Mouse (Mus musculus) ES-Bruce4 (cell line): ENCODE data around the gene Msantd1. TPM values are rescaled to one million over a fixed set of nuclear protein-coding genes. Genes with fewer than 3 reads are reported as not detected.
A peak's percentile ranks its signal among the peaks of the same experiment; 100 is the strongest.

ENCODE experiments used
- H3K27ac ChIP-seq: 2 replicates; pipeline ENCODE4 v1.5.1; 2012; ENCODE audit warnings: low read length, inconsistent platforms; ENCODE audit not compliant: insufficient read depth
- H3K27me3 ChIP-seq: 2 replicates; pipeline ENCODE4 v1.6.1; 2012; ENCODE audit warnings: mild to moderate bottlenecking, low read length, inconsistent platforms; ENCODE audit not compliant: control insufficient read depth, poor library complexity, insufficient read depth, severe bottlenecking
- H3K36me3 ChIP-seq: 2 replicates; pipeline ENCODE4 v1.6.1; 2012; ENCODE audit warnings: inconsistent platforms, mild to moderate bottlenecking, low read length, moderate library complexity; ENCODE audit not compliant: control insufficient read depth, poor library complexity, insufficient read depth, severe bottlenecking
- H3K4me1 ChIP-seq: one replicate; pipeline ENCODE4 v1.8.1; 2011; ENCODE audit warnings: low read length; ENCODE audit not compliant: control insufficient read depth, insufficient read depth
- H3K4me3 ChIP-seq: 2 replicates; pipeline ENCODE4 v1.5.1; 2011; ENCODE audit warnings: low read depth, mild to moderate bottlenecking, low read length
- H3K9ac ChIP-seq: 2 replicates; pipeline ENCODE4 v1.6.1; 2012; ENCODE audit warnings: low read depth, mild to moderate bottlenecking, inconsistent platforms; ENCODE audit not compliant: poor library complexity, severe bottlenecking
- H3K9me3 ChIP-seq: replicated peaks from 2 replicates; pipeline ENCODE4 v1.6.1; 2012; ENCODE audit warnings: mild to moderate bottlenecking, low read length, inconsistent platforms; ENCODE audit not compliant: control insufficient read depth, poor library complexity, insufficient read depth, severe bottlenecking
- CTCF ChIP-seq: IDR thresholded peaks from one replicate; pipeline ENCODE4 v1.8.1; 2011; ENCODE audit warnings: low read depth, low read length
- EP300 ChIP-seq: IDR thresholded peaks from 2 replicates; pipeline ENCODE4 v1.6.1; 2011; ENCODE audit warnings: low read depth, low read length; ENCODE audit not compliant: insufficient read depth
- POLR2A ChIP-seq: IDR thresholded peaks from one replicate; pipeline ENCODE4 v1.8.1; 2011; ENCODE audit warnings: low read length; ENCODE audit not compliant: insufficient read depth
- polyA plus RNA-seq: library from polyadenylated mRNA; stranded (reverse); fragments of >200 nt; gene quantifications from 2 replicates; pipeline ENCODE4 v1.2.4, GENCODE M21; 2011; ENCODE audit warnings: low read depth; ENCODE audit not compliant: missing spikeins, insufficient read depth, insufficient read length

Gene Msantd1
- polyA plus RNA-seq, 1 experiment: 1.4 TPM

DNA sequence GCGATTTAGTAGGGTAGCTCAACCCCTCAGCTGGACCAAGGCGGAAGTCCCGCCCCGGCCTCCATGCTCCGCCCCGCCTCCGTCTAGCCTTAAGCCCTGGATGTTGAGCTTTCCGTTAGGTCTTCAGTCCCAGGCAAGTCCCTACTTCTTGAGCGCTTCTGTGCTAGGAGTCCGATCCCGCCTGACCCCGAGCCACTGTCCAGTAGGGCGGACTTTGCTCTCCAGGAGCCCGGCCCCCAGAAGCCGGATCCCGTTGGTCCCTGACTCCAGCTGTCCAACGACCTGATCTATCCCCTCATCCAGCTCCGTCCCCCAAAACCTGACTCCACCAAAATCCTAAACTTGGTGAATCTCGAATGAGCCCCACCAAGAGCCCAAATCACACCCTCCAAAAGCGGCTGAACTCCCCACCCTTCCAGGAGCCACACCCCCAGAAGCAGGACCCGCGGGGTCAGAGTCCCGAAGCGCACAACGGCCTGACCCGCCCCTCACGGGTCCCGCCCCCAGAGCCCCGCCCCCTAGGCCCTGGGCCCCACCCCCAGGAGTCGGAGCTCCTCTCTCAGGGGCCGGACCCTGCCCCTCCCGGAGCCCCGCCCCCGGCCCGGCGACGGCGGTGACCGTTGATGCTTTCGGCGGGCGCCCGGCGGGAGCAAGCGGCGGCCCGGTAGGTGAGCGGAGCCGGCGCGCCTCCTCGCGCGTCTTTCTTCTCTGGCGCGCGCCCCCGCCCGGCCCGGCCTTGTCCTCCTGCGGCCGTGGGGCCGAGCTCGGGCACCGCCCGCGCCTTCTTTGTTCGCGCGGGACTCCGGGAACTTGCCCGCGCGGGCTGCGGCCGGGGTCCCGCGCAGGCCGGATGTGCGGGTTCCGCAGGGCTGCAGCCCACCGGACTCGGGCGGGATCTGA, 41.3 kb downstream of the Msantd1 start, which contains the start of gene Rgs12:
Rgs12 (plus strand) TSS at position 585 of the 900 bp plus-strand sequence.
- no peaks in the 10 kb centered on the region for H3K36me3 ChIP-seq
- H3K9me3 ChIP-seq: no peaks in the 10 kb centered on the region
- TF ChIP-seq EP300: no peak
- no peak for TF ChIP-seq CTCF
- no peak for TF ChIP-seq POLR2A
- H3K4me3 ChIP-seq: peak within 1 kb of the TSS; percentile 92
- H3K27ac ChIP-seq: no peak within 1 kb of the TSS
- H3K27me3 ChIP-seq: no peaks in the 10 kb centered on the region
- H3K4me1 ChIP-seq: no peaks in the 10 kb centered on the region
- H3K9ac ChIP-seq: peak within 1 kb of the TSS; percentile 92

DNA sequence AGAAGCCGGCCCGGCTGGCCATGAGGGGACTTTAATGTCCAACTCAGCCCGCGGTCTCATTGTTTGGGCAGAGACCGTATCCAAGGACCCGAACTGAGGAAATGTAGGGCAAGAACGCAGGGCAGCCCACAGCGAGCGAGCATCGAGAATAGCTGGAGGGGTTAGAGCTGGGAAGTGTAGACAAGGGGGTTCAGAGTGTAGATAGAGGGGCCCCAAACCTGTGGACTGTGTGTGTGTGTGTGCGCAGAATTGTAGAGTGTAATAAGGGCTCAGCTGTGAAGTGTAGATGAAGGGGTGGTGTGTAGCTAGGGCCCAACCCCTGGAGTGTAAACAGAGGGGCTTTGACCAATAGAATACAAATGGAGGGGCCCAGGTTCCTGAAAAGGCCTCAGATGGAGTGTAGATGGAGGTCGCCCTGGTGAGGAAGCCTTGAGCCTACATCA, 42.0 kb downstream of the Msantd1 start:
- Histone ChIP-seq H3K9ac (peak overlapping the region; percentile 92), H3K27me3 (no peaks in the 10 kb centered on the region), H3K9me3 (no peaks in the 10 kb centered on the region), H3K4me1 (no peaks in the 10 kb centered on the region), H3K27ac (no peak overlapping the region), H3K4me3 (peak overlapping the region; percentile 65), H3K36me3 (no peaks in the 10 kb centered on the region)
- TF ChIP-seq EP300: no peak
- no peak for TF ChIP-seq POLR2A
- no peak for TF ChIP-seq CTCF

DNA sequence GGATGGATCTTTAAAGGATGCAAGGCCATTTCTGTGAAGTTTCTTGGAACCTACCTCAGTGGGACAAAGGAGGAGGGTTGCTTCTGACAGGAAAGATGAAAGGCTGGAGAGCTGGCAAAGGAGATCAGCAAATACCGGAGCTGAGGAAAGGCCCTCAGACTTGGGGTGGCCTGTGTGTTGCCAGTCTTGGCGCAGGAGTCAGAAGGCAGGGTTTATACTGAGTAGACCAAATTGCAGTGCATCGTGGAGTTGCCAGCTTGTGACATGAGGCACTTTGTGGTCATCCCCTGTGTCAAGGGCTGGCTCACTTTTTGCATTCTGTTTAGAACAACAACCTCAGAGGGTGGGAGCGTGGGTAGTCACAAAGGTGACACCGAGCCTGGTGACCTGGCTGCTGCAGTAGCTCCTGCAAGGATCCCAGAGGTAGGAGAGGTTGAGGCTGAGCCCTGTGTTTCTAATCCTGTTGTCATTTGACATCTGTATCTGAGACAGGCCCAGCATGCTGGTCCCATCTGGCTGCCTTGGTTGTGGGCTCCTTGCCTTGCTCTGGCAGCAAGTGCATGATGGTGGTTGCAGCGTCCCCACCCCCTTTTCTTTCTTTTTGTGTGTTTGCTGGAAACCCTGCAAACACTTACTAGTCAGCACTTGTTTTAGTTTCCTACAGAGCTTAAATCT, 42.8 kb downstream of the Msantd1 start:
- H3K36me3 ChIP-seq: no peaks in the 10 kb centered on the region
- H3K9me3 ChIP-seq: no peaks in the 10 kb centered on the region
- H3K4me3 ChIP-seq: no peak overlapping the region
- TF ChIP-seq CTCF (no peak), POLR2A (no peak)
- no peaks in the 10 kb centered on the region for H3K27me3 ChIP-seq
- no peak overlapping the region for H3K27ac ChIP-seq
- H3K9ac ChIP-seq: no peak overlapping the region
- no peaks in the 10 kb centered on the region for H3K4me1 ChIP-seq

DNA sequence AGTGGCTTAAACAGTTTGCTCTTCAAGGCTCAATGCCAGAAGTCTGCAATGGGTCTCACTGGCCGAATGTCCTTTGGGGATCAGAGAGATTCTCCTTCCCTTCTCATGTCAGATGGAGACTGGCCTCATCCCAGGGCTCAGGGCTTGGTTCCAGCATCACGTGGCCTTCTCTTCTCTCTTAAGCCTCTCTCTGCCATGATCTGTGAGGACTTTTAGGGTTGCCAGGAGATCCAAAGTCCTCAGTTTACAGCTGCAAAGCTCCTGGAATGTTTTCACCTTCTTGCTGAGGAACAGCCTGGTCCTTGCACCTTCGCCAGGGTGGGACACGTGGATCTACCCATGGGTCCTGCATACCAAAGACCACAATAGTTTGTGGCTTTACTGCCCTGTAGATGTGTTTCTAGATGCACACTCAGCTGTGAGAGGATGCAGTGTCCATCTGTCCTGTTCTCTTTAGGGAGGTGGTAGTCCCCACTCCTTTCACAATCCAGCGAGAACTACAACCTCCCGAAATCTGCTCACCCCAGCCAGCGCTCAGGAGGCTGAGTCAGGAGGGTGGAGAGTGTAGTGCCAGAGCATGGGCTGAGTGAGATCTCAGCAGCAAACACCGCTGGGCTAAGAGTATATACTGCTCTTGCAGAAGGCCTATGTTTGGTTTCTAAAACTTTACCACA, 43.5 kb downstream of the Msantd1 start:
- Histone ChIP-seq H3K9ac (no peak overlapping the region), H3K36me3 (no peaks in the 10 kb centered on the region), H3K9me3 (no peaks in the 10 kb centered on the region), H3K27ac (no peak overlapping the region), H3K27me3 (no peaks in the 10 kb centered on the region), H3K4me1 (no peaks in the 10 kb centered on the region), H3K4me3 (no peak overlapping the region)
- TF ChIP-seq CTCF (no peak), POLR2A (no peak), EP300 (no peak)

DNA sequence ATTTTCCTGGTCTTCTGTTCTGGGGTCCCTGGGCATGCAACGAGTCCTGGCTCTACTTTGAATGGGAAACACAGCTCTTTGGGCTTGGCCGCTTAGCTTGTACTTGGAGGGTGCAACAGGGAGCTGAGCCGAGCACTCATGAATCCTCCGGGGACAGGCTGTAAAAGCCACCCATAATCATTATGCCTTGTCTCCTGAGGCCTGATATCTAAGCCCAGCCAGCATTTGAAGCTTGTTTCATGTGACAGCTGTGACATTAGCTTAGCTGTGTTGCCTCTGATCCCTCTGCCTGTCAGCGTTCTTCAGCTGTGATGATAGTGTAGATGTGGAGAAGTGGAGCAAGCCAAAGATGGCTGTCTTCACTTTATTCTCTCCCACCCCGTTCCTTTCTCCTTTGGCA, 46.7 kb downstream of the Msantd1 start:
- H3K4me1 ChIP-seq: no peaks in the 10 kb centered on the region
- no peaks in the 10 kb centered on the region for H3K9me3 ChIP-seq
- no peaks in the 10 kb centered on the region for H3K36me3 ChIP-seq
- TF ChIP-seq EP300 (no peak), CTCF (no peak), POLR2A (no peak)
- H3K4me3 ChIP-seq: no peak overlapping the region
- H3K9ac ChIP-seq: no peak overlapping the region
- no peaks in the 10 kb centered on the region for H3K27me3 ChIP-seq
- no peak overlapping the region for H3K27ac ChIP-seq

DNA sequence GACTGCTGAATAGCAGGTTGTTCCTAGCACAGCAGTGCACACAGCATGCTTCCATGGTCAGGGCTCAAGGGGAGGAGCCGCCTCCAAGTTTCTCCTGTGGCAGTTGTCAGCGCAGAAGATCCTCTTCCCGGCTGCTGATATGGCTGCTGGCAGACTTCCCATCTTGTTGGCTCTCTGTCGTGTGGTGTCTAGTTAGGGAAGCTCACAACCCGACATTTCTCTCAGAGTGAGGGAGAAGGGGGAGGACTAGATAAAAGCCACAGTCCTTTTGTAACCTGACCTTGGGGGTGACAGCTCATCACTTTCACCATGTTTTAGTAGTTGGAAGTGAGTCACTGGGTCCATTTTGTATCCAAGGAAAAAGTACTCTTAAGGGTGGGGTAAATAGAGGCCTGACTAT, 47.8 kb downstream of the Msantd1 start:
- no peaks in the 10 kb centered on the region for H3K27me3 ChIP-seq
- H3K4me1 ChIP-seq: no peaks in the 10 kb centered on the region
- no peaks in the 10 kb centered on the region for H3K9me3 ChIP-seq
- H3K9ac ChIP-seq: no peak overlapping the region
- H3K27ac ChIP-seq: no peak overlapping the region
- H3K4me3 ChIP-seq: no peak overlapping the region
- TF ChIP-seq EP300 (no peak), CTCF (no peak), POLR2A (no peak)
- no peaks in the 10 kb centered on the region for H3K36me3 ChIP-seq
